Mouse (Mus musculus): ENCODE results near the gene Pld2. TPM values are rescaled to one million over a fixed set of nuclear protein-coding genes. Genes with fewer than 3 reads are reported as not detected.
A peak's percentile ranks its signal among the peaks of the same experiment; 100 is the strongest.

Pld2 gene
- total and polyA plus RNA-seq, 3 experiments: 4.3 to 15.1 (median 5.8) TPM

GRCm38 (mm10) chr11:70541415-70541814 is 1.6 kb downstream of the Pld2 start:
- H3K27ac ChIP-seq: no peak overlapping the region
- TF ChIP-seq CTCF (IDR thresholded peaks at IDR 0.05) (no peak), EP300 (IDR thresholded peaks at IDR 0.05; ENCODE audit: insufficient read depth, low read depth, low read length) (no peak), POLR2A (IDR thresholded peaks at IDR 0.05; ENCODE audit: insufficient read depth, low read depth, low read length) (no peak)
- H3K4me1 ChIP-seq (ENCODE audit: control insufficient read depth, insufficient read depth, low read length): no peaks in the 10 kb centered on the region; the same call in 1 of the 2 replicates
- H3K4me3 ChIP-seq: no peak overlapping the region
- WGBS: 62% methylated on average over 5 of the region's 5 CpGs
- no peak overlapping the region for H3K9ac ChIP-seq (ENCODE audit: low read depth, low read length)
- no peaks in the 10 kb centered on the region for H3K36me3 ChIP-seq (ENCODE audit: control insufficient read depth, insufficient read depth, low read length)
- DNase-seq: no peak
- no peaks in the 10 kb centered on the region for H3K79me2 ChIP-seq (replicated peaks; ENCODE audit: control insufficient read depth, insufficient read depth, low read length)
- intact Hi-C loops (cut with DNase I): loop anchor here (2.0 kb wide), 1 partner anchor 17 kb away; the partner anchor contains the start of gene Psmb6
- H3K27me3 ChIP-seq (ENCODE audit: control insufficient read depth, insufficient read depth, low read length): no peaks in the 10 kb centered on the region

- Histone ChIP-seq H3K27me3 (ENCODE audit: control insufficient read depth, insufficient read depth, low read length) (no peaks in the 10 kb centered on the region), H3K36me3 (ENCODE audit: control insufficient read depth, insufficient read depth, low read length) (no peaks in the 10 kb centered on the region), H3K4me1 (ENCODE audit: control insufficient read depth, insufficient read depth, low read length) (no peaks in the 10 kb centered on the region; the same call in 1 of the 2 replicates), H3K79me2 (replicated peaks; ENCODE audit: control insufficient read depth, insufficient read depth, low read length) (no peaks in the 10 kb centered on the region), H3K27ac (no peak overlapping the region), H3K4me3 (no peak overlapping the region), H3K9ac (ENCODE audit: low read depth, low read length) (no peak overlapping the region)
- intact Hi-C loops (cut with DNase I): no loop called here
- TF ChIP-seq CTCF (IDR thresholded peaks at IDR 0.05) (peak; percentile 49), POLR2A (IDR thresholded peaks at IDR 0.05; ENCODE audit: insufficient read depth, low read depth, low read length) (no peak)
- DNase-seq: no peak
- 53% methylated on average over 7 of the region's 7 CpGs for WGBS
Measured at GRCm38 (mm10) chr11:70544496-70544895, 4.6 kb downstream of the Pld2 start.

- no peaks in the 10 kb centered on the region for H3K27me3 ChIP-seq (ENCODE audit: control insufficient read depth, insufficient read depth, low read length)
Measured at GRCm38 (mm10) chr11:70551526-70551925, 11.7 kb downstream of the Pld2 start.

GRCm38 (mm10) chr11:70553940-70554339 is 14.1 kb downstream of the Pld2 start:
- intact Hi-C loops (cut with DNase I): no loop called here
- Histone ChIP-seq H3K79me2 (replicated peaks; ENCODE audit: control insufficient read depth, insufficient read depth, low read length) (no peaks in the 10 kb centered on the region), H3K27me3 (ENCODE audit: control insufficient read depth, insufficient read depth, low read length) (no peaks in the 10 kb centered on the region), H3K36me3 (ENCODE audit: control insufficient read depth, insufficient read depth, low read length) (no peaks in the 10 kb centered on the region), H3K9ac (ENCODE audit: low read depth, low read length) (no peak overlapping the region), H3K4me3 (no peak overlapping the region), H3K4me1 (ENCODE audit: control insufficient read depth, insufficient read depth, low read length) (no peaks in the 10 kb centered on the region), H3K27ac (no peak overlapping the region)
- TF ChIP-seq EP300 (IDR thresholded peaks at IDR 0.05; ENCODE audit: insufficient read depth, low read depth, low read length) (no peak), POLR2A (IDR thresholded peaks at IDR 0.05; ENCODE audit: insufficient read depth, low read depth, low read length) (no peak), CTCF (IDR thresholded peaks at IDR 0.05) (no peak)
- 43% methylated on average over 7 of the region's 7 CpGs for WGBS
- DNase-seq: no peak

More at GRCm38 (mm10) chr11:70551526-70551925, 11.7 kb downstream of the Pld2 start:
- WGBS: 92% methylated on average over 8 of the region's 8 CpGs
- no peak for DNase-seq
- Histone ChIP-seq H3K36me3 (ENCODE audit: control insufficient read depth, insufficient read depth, low read length) (no peaks in the 10 kb centered on the region), H3K79me2 (replicated peaks; ENCODE audit: control insufficient read depth, insufficient read depth, low read length) (no peaks in the 10 kb centered on the region), H3K4me1 (ENCODE audit: control insufficient read depth, insufficient read depth, low read length) (no peaks in the 10 kb centered on the region), H3K4me3 (no peak overlapping the region), H3K27ac (no peak overlapping the region), H3K9ac (ENCODE audit: low read depth, low read length) (no peak overlapping the region)
- intact Hi-C loops (cut with DNase I): no loop called here
- TF ChIP-seq POLR2A (IDR thresholded peaks at IDR 0.05; ENCODE audit: insufficient read depth, low read depth, low read length) (no peak), CTCF (IDR thresholded peaks at IDR 0.05) (no peak), EP300 (IDR thresholded peaks at IDR 0.05; ENCODE audit: insufficient read depth, low read depth, low read length) (no peak)

GRCm38 (mm10) chr11:70557545-70557944 is 17.7 kb downstream of the Pld2 start:
- no peaks in the 10 kb centered on the region for H3K36me3 ChIP-seq (ENCODE audit: control insufficient read depth, insufficient read depth, low read length)
- no peaks in the 10 kb centered on the region for H3K27me3 ChIP-seq (ENCODE audit: control insufficient read depth, insufficient read depth, low read length)
- no peak overlapping the region for H3K9ac ChIP-seq (ENCODE audit: low read depth, low read length)
- 92% methylated on average over 9 of the region's 9 CpGs for WGBS
- no peak overlapping the region for H3K4me3 ChIP-seq
- intact Hi-C loops (cut with DNase I): no loop called here
- DNase-seq: no peak
- H3K79me2 ChIP-seq (replicated peaks; ENCODE audit: control insufficient read depth, insufficient read depth, low read length): no peaks in the 10 kb centered on the region
- H3K27ac ChIP-seq: no peak overlapping the region
- TF ChIP-seq EP300 (IDR thresholded peaks at IDR 0.05; ENCODE audit: insufficient read depth, low read depth, low read length) (no peak), POLR2A (IDR thresholded peaks at IDR 0.05; ENCODE audit: insufficient read depth, low read depth, low read length) (no peak), CTCF (IDR thresholded peaks at IDR 0.05) (no peak)
- H3K4me1 ChIP-seq (ENCODE audit: control insufficient read depth, insufficient read depth, low read length): no peaks in the 10 kb centered on the region; the same call in 1 of the 2 replicates

GRCm38 (mm10) chr11:70561937-70562286 is 22.0 kb downstream of the Pld2 start:
- WGBS: 0% methylated on average over 2 of the region's 2 CpGs
- H3K27ac ChIP-seq: peak overlapping the region; percentile 87; the same call in 1 of the 2 replicates

More at GRCm38 (mm10) chr11:70561937-70562286, 22.0 kb downstream of the Pld2 start:
- TF ChIP-seq EP300 (IDR thresholded peaks at IDR 0.05; ENCODE audit: insufficient read depth, low read depth, low read length) (no peak), CTCF (IDR thresholded peaks at IDR 0.05) (0 out of 2 replicates have a peak, but pooled peaks have one; percentile 5)
- intact Hi-C loops (cut with DNase I): loop anchor here (1.0 to 2.0 kb wide), 2 partner anchors 23 to 37 kb away; partner anchors contain the start of gene Psmb6
- peaks cover under 1% of the 10 kb centered on the region; the same call in 1 of the 2 replicates for H3K79me2 ChIP-seq (replicated peaks; ENCODE audit: control insufficient read depth, insufficient read depth, low read length)
- H3K36me3 ChIP-seq (ENCODE audit: control insufficient read depth, insufficient read depth, low read length): no peaks in the 10 kb centered on the region
- peak overlapping the region; percentile 91 for H3K4me3 ChIP-seq
- H3K27me3 ChIP-seq (ENCODE audit: control insufficient read depth, insufficient read depth, low read length): no peaks in the 10 kb centered on the region
- H3K4me1 ChIP-seq (ENCODE audit: control insufficient read depth, insufficient read depth, low read length): peaks cover 6% of the 10 kb centered on the region
- no peak for DNase-seq
- H3K9ac ChIP-seq (ENCODE audit: low read depth, low read length): peak overlapping the region; percentile 71; the same call in 1 of the 2 replicates
